Mouse (Mus musculus) midbrain, embryonic 13.5 days (tissue): ENCODE measurements at regions not wholly inside any gene's neighbourhood (a gene's known extent, or its start where the extent isn't known, plus 50 kb on each side); places are given as distances from the start of the nearest gene placed in this dataset.

ENCODE experiments used
- ATAC-seq: fragments of 200-750 bp; cut with Nextera tagmentation; 2 replicates; pipeline ENCODE4 v1.8.0; 2017; ENCODE audit warnings: mild to moderate bottlenecking, moderate TSS enrichment, moderate library complexity
- H3K27ac ChIP-seq: fragments of 300-500 bp; sonication (generic); 2 replicates; pipeline ENCODE4 v1.5.1; 2015; ENCODE audit warnings: inconsistent platforms, mild to moderate bottlenecking, moderate library complexity
- H3K27me3 ChIP-seq: fragments of 300-500 bp; sonication (generic); 2 replicates; pipeline ENCODE4 v1.6.1; 2015; ENCODE audit warnings: mild to moderate bottlenecking, inconsistent platforms
- H3K36me3 ChIP-seq: fragments of 300-500 bp; sonication (generic); 2 replicates; pipeline ENCODE4 v1.6.1; 2015; ENCODE audit warnings: mild to moderate bottlenecking, inconsistent platforms
- H3K4me1 ChIP-seq: fragments of 300-500 bp; sonication (generic); replicated peaks from 2 replicates; pipeline ENCODE4 v1.6.1; 2015; ENCODE audit warnings: inconsistent platforms
- H3K4me2 ChIP-seq: fragments of 300-500 bp; sonication (generic); replicated peaks from 2 replicates; pipeline ENCODE4 v1.6.1; 2015; ENCODE audit warnings: moderate library complexity, mild to moderate bottlenecking, inconsistent platforms
- H3K4me3 ChIP-seq: fragments of 300-500 bp; sonication (generic); replicated peaks from 2 replicates; pipeline ENCODE4 v1.5.1; 2015; ENCODE audit warnings: mild to moderate bottlenecking, inconsistent platforms
- H3K9ac ChIP-seq: fragments of 300-500 bp; sonication (generic); replicated peaks from 2 replicates; pipeline ENCODE4 v1.6.1; 2015; ENCODE audit warnings: mild to moderate bottlenecking, inconsistent platforms
- H3K9me3 ChIP-seq: fragments of 300-500 bp; sonication (generic); 2 replicates; pipeline ENCODE4 v1.6.1; 2016; ENCODE audit warnings: mild to moderate bottlenecking, inconsistent platforms
- WGBS: fragments of 180-500 bp; shearing (Covaris S2); methylation state at CpG from one replicate; pipeline ENCODE4 v1.1.7; 2015; 5-methylcytosine and 5-hydroxymethylcytosine counted together

DNA sequence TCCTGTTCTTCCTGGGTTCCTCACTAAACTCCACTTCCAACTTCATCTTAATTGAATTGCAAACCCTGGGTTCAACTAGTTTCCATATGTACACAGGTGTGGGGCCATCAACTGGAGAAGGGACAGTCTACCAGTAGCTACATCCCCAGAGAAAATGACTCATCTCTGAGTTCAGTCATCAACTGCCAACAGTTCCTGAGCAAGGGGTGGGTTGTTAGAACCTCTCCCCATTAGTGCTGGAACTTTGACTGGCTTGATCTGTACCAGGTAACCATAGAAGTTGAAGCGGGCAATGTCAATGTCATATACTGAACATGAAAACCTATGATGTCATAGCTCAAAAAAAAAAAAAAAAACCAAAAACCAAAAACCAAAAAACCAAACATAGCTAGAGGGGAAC, 69.8 kb downstream of the Gm21750 start:
- H3K9ac ChIP-seq = no peak overlapping the region
- H3K9me3 ChIP-seq = no peaks in the 10 kb centered on the region
- 0 out of 2 replicates have a peak, but pooled peaks cover 4% of the 10 kb centered on the region for H3K4me1 ChIP-seq
- H3K4me2 ChIP-seq = no peak overlapping the region
- no peak overlapping the region for H3K27ac ChIP-seq
- no peak overlapping the region for H3K4me3 ChIP-seq
- ATAC-seq = no peak
- H3K27me3 ChIP-seq = no peaks in the 10 kb centered on the region
- WGBS = 92% methylated on average over 1 of the region's 1 CpGs
- no peaks in the 10 kb centered on the region for H3K36me3 ChIP-seq

DNA sequence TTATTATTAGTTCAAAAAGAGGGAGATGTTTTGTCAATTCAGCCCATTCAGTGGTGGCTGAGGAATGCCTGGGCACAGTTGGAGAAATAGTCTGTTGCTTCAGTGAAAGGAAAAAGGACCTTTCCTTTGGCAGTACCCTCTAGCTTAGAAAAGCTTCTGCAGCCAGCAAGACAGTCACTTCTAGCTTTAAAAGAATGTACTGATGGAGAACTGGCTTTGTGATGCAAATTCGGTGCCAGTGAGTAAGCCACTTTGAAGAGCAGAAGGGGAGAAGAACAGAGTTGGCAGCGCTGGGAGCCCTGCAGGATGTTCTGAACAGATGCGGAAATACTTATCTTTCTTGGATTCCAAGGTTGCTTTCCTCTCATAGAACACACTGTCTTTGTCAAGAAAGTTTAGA, 71.1 kb downstream of the Gm21750 start:
- no peaks in the 10 kb centered on the region for H3K27me3 ChIP-seq
- WGBS = 36% methylated on average over 3 of the region's 3 CpGs
- ATAC-seq = no peak
- H3K27ac ChIP-seq = no peak overlapping the region
- H3K36me3 ChIP-seq = no peaks in the 10 kb centered on the region
- no peaks in the 10 kb centered on the region for H3K9me3 ChIP-seq
- no peak overlapping the region for H3K9ac ChIP-seq
- H3K4me2 ChIP-seq = no peak overlapping the region
- H3K4me1 ChIP-seq = 0 out of 2 replicates have a peak, but pooled peaks cover 4% of the 10 kb centered on the region
- H3K4me3 ChIP-seq = no peak overlapping the region

DNA sequence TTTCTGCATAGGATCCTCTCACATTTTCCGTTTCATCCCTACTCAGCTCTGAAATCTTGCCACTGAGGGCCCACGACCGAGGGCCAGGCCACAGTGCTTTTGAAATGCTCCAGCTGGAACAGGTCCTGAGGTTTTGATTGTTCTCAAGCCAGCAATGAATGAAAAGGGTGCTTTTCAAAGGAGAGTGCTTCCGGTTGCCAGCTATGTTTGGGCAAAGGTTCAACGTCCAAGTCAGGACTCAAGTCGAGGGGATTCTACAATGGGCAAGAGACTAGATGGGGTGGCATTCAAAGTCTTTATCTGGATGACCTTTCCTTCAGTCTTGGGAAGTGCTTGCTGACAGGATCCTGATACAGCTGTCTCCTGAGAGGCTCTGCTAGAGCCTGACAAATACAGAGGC, 89.8 kb downstream of the Gm21750 start:
- Histone ChIP-seq H3K9me3 (no peaks in the 10 kb centered on the region), H3K4me3 (no peak overlapping the region), H3K27ac (no peak overlapping the region), H3K9ac (no peak overlapping the region), H3K36me3 (no peaks in the 10 kb centered on the region), H3K4me1 (no peaks in the 10 kb centered on the region), H3K4me2 (no peak overlapping the region), H3K27me3 (no peaks in the 10 kb centered on the region)
- WGBS = 83% methylated on average over 6 of the region's 6 CpGs
- no peak for ATAC-seq

DNA sequence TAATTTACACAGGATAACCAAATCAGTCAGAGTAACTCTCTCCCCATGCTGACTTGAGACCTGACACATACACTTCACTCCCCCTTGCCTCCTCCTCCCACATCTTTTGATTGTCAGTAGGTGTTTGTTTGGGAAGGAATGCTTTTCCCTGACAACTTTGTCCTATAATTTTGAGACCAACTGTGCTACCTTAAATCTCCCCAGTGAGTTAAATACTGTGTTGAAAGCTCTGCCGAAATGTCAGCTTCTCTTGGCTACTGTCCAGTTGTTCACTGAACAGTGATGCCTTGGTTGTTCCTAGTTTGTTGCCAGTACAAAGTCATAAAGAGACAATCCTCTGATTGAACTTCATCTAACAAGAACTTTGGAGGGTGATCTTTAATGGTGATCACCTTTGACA, 99.0 kb downstream of the Gm21750 start:
- H3K4me2 ChIP-seq = no peak overlapping the region
- H3K4me1 ChIP-seq = no peaks in the 10 kb centered on the region
- 72% methylated on average over 1 of the region's 1 CpGs for WGBS
- no peak overlapping the region for H3K4me3 ChIP-seq
- no peaks in the 10 kb centered on the region for H3K36me3 ChIP-seq
- no peak overlapping the region for H3K27ac ChIP-seq
- no peak for ATAC-seq
- H3K27me3 ChIP-seq = no peaks in the 10 kb centered on the region
- no peaks in the 10 kb centered on the region for H3K9me3 ChIP-seq
- no peak overlapping the region for H3K9ac ChIP-seq

DNA sequence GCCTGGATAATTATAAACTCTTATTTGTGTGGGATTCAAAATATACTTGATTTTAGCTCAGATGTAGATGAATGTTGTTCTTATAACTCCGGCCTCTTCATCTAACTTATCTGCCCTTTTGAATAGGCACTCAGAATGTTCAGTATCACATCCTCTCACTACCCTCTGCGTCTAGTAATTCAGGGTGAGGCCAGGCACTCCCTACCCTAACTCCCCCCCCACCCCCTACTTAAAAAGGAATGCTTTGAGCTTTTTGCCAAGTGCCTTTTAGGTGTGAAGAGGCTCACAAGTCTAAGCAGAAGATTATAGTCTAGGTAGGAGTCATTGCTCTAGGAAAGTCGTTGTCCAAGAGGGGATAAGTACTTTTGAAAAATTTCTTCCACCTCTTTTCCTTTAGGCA, 111.9 kb downstream of the Gm21750 start:
- Histone ChIP-seq H3K4me2 (no peak overlapping the region), H3K4me3 (no peak overlapping the region), H3K9me3 (no peaks in the 10 kb centered on the region), H3K27ac (no peak overlapping the region), H3K4me1 (no peaks in the 10 kb centered on the region), H3K27me3 (no peaks in the 10 kb centered on the region), H3K36me3 (no peaks in the 10 kb centered on the region), H3K9ac (no peak overlapping the region)
- no peak for ATAC-seq
- WGBS = 78% methylated on average over 3 of the region's 3 CpGs

DNA sequence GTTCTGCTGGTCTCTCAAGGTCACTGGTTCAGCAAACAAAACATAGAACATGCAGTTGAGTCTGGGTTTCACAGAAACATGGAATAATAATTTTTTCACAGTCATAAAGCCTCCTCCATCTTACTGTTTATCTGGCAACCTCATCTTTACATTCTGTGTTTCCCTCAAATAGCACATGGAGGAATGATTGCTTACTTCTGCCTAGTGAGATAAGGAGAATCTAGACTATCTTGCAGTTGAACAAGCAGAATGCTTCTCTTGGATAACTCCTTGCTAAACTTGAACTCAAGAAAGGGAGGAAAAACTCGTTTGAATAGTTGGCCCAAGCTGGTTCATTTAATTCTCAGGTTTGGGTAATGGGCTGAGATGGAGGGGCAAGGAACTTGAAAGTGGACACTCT, 112.8 kb downstream of the Gm21750 start:
- H3K4me3 ChIP-seq = no peak overlapping the region
- no peak overlapping the region for H3K9ac ChIP-seq
- no peak overlapping the region for H3K4me2 ChIP-seq
- no peak overlapping the region for H3K27ac ChIP-seq
- no peaks in the 10 kb centered on the region for H3K36me3 ChIP-seq
- 23% methylated on average over 1 of the region's 1 CpGs for WGBS
- no peaks in the 10 kb centered on the region for H3K4me1 ChIP-seq
- no peaks in the 10 kb centered on the region for H3K9me3 ChIP-seq
- ATAC-seq = no peak
- H3K27me3 ChIP-seq = no peaks in the 10 kb centered on the region

DNA sequence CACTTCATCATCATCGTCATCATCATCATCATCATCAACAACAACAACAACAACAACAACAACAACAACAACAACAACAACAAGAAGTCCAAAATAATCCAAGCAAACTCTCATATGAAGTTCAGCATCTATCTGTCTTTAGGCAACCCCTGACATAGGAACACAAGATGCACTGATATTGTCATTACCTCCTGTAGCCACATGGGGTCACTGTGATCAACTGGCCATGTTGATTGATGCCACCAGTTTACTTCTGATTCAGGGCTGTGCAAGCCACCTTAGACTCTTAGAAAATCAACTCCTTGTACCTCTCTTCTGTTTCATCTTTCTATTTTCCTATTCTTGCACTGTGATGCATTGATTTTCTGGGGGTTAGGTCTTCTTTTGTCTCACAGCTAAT, 115.0 kb downstream of the Gm21750 start:
- peak; percentile 77 for ATAC-seq
- Histone ChIP-seq H3K4me2 (no peak overlapping the region), H3K9ac (no peak overlapping the region), H3K27me3 (no peaks in the 10 kb centered on the region), H3K9me3 (no peaks in the 10 kb centered on the region), H3K4me1 (no peaks in the 10 kb centered on the region), H3K4me3 (no peak overlapping the region), H3K27ac (no peak overlapping the region), H3K36me3 (no peaks in the 10 kb centered on the region)
- WGBS = 12% methylated on average over 1 of the region's 1 CpGs

DNA sequence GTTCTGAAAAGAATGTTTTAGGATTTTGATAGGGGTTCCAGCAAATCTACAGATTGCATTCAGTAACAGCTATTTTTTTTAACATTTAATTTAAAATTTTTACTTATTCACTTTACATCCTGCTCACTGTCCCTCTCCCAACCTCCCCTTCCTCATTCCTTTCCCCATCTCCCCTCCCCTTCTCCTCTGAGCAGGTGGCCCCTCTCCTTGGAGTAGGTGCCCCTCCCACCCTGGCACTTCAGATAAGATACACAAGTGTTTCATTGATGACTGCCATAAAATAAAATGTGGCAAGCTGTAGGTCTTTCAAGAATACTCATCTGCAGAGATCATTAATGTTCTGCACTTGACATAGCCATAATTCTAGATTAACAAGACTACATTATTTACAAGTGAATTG, 146.1 kb downstream of the Gm21750 start:
- no peaks in the 10 kb centered on the region for H3K4me1 ChIP-seq
- no peak overlapping the region for H3K27ac ChIP-seq
- no peak overlapping the region for H3K9ac ChIP-seq
- no peaks in the 10 kb centered on the region for H3K27me3 ChIP-seq
- no peak overlapping the region for H3K4me2 ChIP-seq
- no peak overlapping the region for H3K4me3 ChIP-seq
- H3K36me3 ChIP-seq = no peaks in the 10 kb centered on the region
- no peaks in the 10 kb centered on the region for H3K9me3 ChIP-seq
- no peak for ATAC-seq

DNA sequence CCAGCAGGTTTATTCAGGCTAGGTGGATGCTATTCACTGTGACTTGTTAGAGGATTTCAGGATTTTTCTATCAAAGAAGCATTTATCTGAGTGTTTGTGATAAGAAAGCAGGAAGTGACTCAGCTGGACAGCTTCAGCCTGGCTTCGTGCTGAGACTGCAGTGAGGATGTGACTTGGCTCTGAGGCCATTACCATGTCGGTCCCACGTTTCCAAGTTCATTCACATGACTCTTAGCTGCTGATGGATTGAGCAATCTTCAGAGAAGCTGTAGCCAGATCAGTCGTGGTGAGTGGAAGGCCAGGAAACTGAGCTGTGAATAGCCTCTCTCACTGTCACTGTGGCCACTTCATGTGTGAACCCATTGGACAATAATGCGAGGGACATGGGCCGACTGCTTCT, 177.9 kb downstream of the Gm21750 start:
- no peaks in the 10 kb centered on the region for H3K4me1 ChIP-seq
- no peak overlapping the region for H3K4me3 ChIP-seq
- H3K9me3 ChIP-seq = no peaks in the 10 kb centered on the region
- 89% methylated on average over 6 of the region's 6 CpGs for WGBS
- no peaks in the 10 kb centered on the region for H3K27me3 ChIP-seq
- no peak overlapping the region for H3K9ac ChIP-seq
- H3K4me2 ChIP-seq = no peak overlapping the region
- ATAC-seq = no peak
- no peaks in the 10 kb centered on the region for H3K36me3 ChIP-seq
- H3K27ac ChIP-seq = no peak overlapping the region

DNA sequence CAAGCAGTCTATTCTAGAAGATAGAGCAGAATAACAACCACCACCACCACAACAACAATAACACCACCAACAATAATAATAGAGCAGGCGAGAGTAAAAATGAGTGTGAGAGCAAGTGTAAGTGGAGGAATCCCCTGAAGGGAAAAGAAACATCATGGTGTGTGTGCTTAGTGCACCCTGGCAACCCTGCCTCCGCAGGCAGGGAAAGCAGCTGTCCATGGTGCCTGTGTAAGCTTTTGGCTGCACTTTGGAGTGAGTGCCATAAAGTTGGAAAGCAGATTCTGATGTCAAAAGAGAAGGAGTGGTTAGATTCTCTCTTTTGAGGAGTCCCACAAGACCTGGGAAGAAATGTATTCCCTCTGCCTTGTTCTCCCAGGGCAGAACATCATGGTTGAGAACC, 200.8 kb downstream of the Gm21750 start:
- ATAC-seq = no peak
- Histone ChIP-seq H3K4me2 (no peak overlapping the region), H3K4me1 (no peaks in the 10 kb centered on the region), H3K9ac (no peak overlapping the region), H3K36me3 (no peaks in the 10 kb centered on the region), H3K9me3 (no peaks in the 10 kb centered on the region), H3K27ac (no peak overlapping the region), H3K4me3 (no peak overlapping the region), H3K27me3 (no peaks in the 10 kb centered on the region)
- 46% methylated on average over 2 of the region's 2 CpGs for WGBS

DNA sequence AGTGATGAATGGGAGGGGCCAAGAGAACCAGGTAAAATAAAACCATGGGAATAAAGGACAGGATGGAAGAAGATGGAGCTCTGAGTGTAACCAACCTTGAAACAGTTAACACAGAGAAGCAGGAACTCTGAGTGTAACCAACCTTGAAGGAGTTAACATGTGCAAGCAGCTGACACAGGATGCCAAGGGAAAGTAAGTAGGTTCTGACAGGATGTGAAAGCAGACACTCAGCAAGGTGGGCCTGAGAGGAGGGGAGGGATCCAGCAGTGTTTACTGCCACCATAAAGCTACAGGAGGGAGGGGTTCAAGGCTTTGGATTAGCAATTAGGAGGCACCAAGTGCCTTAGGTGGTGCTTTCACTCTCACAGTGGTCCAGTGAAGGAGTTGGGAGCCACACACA, 213.3 kb downstream of the Gm21750 start:
- H3K4me3 ChIP-seq = no peak overlapping the region
- no peak for ATAC-seq
- H3K27ac ChIP-seq = no peak overlapping the region
- no peaks in the 10 kb centered on the region for H3K4me1 ChIP-seq
- no peaks in the 10 kb centered on the region for H3K36me3 ChIP-seq
- H3K4me2 ChIP-seq = no peak overlapping the region
- H3K27me3 ChIP-seq = no peaks in the 10 kb centered on the region
- H3K9me3 ChIP-seq = no peaks in the 10 kb centered on the region
- H3K9ac ChIP-seq = no peak overlapping the region

DNA sequence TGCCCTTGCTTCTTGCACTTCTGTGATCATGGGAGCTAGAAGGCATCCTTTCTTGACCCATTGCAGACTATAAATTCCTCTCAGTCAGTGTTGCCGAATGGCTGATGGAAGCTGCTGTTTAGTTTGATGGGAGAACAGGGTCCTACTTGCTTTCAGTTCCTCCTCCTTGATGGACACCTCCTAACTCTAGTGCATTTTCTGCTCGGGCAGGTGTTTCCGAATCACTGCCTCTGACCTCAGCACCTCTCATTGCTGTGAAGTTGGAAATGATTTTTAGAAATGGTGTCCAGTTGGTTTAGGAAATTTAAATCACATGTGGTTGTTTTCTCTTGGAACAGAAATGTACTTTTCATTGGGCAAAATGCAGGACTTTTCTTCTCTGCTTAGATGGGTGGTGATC, 214.9 kb downstream of the Gm21750 start:
- Histone ChIP-seq H3K9ac (no peak overlapping the region), H3K27me3 (no peaks in the 10 kb centered on the region), H3K9me3 (no peaks in the 10 kb centered on the region), H3K27ac (no peak overlapping the region), H3K4me3 (no peak overlapping the region), H3K4me1 (no peaks in the 10 kb centered on the region), H3K4me2 (no peak overlapping the region), H3K36me3 (no peaks in the 10 kb centered on the region)
- WGBS = 91% methylated on average over 3 of the region's 3 CpGs
- no peak for ATAC-seq

DNA sequence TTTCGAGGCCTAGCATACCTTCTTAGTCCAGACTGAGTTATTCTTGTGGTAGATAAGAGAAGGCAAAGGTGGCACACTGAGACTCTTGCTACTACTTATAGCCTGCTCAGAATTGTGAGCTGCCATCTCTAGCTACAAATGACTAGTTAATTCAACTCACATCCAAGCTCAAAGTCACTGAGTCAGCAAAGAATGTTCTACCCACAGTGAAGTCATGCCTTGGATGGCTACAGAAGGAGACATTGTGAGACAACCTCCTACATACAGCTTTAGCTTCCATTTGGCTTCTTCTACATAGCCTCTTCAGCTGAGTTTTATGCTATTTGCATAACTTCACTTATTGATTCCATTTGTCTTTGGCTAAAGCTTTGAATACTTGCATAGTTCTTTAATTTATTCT, 217.2 kb downstream of the Gm21750 start:
- no peak overlapping the region for H3K9ac ChIP-seq
- no peaks in the 10 kb centered on the region for H3K36me3 ChIP-seq
- no peaks in the 10 kb centered on the region for H3K4me1 ChIP-seq
- H3K9me3 ChIP-seq = no peaks in the 10 kb centered on the region
- H3K27me3 ChIP-seq = no peaks in the 10 kb centered on the region
- ATAC-seq = no peak
- no peak overlapping the region for H3K4me2 ChIP-seq
- H3K27ac ChIP-seq = no peak overlapping the region
- no peak overlapping the region for H3K4me3 ChIP-seq
- WGBS = 78% methylated on average over 1 of the region's 1 CpGs
